Mouse (Mus musculus) activated CD4-positive, CD25-positive, alpha-beta regulatory T cell, adult 4 months (primary cell): ENCODE results near the gene Dleu7. TPM values are rescaled to one million over a fixed set of nuclear protein-coding genes. Genes with fewer than 3 reads are reported as not detected.

ENCODE experiments used
- ATAC-seq: one replicate; pipeline ENCODE4 v1.8.0; 2017
- polyA plus RNA-seq, 2 experiments: library from polyadenylated mRNA; unstranded; fragments of 100-300 nt; shearing (Covaris generic); gene quantifications; one replicate each; pipeline ENCODE4 v1.2.1; 2017

Gene Dleu7
- polyA plus RNA-seq, 2 experiments from 2014 or later = not detected

GRCm38 (mm10) chr14:62282974-62283373 lies 9.9 kb downstream of the Dleu7 start:
- no peak for ATAC-seq

GRCm38 (mm10) chr14:62273604-62274003 lies 19.2 kb downstream of the Dleu7 start:
- ATAC-seq = no peak

DNA sequence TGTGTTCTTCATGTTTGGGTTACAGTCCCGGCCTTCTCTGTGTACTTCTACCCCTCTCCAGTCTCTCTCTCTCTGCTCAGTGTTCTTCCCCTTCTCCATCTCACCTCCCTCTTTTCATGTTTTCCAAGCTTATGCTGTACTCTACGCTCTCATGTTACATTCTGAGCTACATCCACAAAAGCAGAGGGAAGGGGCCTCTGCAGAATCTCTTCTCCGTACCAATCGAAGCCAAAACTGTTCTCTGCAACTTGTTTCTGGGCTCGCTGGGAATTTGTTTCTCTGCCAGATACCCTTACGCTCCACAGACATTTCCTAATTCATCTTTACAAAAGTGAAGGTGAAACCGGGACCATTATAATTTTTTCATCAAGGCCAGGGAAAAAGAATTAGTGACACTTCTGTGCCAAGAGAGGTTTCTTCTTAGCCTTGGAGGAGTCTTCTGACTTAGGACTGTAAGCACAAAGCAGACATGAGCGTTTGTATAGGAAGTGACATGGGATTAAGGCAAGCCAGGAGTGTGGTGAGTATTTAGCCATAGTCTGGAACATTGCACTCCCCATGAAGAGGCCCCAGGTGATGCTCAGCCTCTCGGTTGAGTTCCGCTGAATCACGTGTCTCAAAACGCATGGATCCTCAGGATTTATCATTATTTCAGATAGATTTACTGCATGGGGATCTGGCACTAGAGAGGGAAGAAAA lies 22.0 kb downstream of the Dleu7 start:
- ATAC-seq = no peak

DNA sequence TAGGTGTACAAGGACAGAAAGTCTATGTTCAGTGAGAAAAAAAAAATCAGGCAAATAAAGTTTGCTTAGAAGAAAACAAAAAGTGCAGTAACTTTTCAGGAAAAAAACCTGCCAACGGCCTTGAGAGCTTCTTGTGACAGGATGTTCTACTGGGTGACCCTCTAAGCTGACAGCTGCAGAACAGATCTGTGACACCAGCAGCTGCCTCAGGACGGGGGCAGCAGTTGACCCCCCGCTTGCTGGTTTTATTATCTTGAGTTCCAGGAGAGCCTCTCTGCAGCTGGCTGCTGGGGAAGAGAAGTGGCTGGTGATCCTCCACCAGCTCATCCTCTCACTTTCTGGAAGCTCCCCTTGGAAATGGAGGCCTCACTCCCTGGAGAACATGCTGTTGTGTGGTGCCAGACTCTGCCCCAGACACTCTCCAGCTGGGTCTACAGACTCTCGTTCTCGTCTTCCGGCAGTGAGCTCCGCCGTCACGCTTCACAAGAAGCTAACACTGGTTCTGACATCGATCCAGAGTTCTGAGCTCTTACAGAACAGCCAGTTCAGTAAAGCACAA lies 33.8 kb downstream of the Dleu7 start:
- no peak for ATAC-seq

DNA sequence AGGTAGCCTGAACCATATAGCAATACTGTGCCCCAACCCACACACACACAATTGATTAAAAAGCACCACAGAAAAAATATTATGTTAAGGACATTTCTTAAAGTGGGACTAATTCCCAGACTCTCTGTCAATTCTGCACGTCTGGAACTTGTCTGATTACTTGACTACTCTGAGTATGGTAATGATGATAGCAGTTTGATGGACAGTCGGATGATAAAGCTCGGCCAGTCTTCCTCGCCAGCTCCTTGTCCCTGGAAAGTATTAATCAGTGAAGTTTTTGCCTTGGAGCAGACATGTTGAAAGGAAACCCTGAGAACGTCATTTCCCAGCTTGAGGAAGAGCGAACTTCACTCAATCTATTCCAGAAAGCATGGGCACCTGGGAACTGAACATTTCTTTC lies 34.7 kb downstream of the Dleu7 start:
- no peak for ATAC-seq

GRCm38 (mm10) chr14:62256066-62256465 lies 36.8 kb downstream of the Dleu7 start:
- no peak for ATAC-seq

DNA sequence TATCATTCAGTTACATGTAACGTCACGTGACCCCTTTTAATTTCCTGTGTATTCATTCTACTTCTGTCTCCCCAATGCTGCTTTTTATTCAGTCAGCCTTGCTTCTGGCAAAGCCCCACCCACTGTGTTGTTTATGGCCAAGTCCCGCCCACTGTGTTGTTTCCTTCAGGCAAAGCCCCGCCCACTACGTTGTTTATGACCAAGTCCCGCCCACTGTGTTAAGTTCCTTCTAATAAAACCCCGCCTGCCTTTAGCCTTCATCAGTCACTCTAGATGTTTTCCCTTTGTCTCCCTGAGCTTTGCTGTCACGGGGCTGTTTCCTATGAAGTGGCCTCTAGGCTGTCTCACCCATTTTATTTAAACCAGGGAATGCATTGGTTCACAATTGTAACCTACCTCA lies 38.5 kb downstream of the Dleu7 start:
- ATAC-seq = no peak

- peak; percentile 49 for ATAC-seq
These were observed 40.8 kb downstream of the Dleu7 start for GRCm38 (mm10) chr14:62251999-62252398.

DNA sequence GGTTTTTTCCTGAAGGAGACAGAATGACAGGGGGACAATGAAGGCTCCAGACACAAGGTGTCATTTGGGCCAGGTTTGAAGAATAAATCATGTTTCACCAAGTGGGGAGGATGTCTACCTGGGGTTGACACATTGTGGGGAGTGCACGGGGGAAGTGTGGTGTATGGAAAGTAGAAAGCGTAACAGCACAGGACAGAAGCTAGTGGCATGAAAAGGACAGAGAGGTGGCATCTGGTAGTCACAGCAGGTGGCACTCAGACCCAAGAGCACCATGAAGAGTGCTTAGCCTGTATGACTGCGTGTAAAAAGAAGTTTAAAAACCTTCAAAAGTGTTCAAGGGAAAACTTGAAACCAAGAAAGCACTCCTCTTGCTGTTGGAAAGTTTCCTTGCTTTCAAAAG lies 42.8 kb downstream of the Dleu7 start:
- ATAC-seq = no peak

GRCm38 (mm10) chr14:62249251-62249650 lies 43.6 kb downstream of the Dleu7 start:
- ATAC-seq = no peak

DNA sequence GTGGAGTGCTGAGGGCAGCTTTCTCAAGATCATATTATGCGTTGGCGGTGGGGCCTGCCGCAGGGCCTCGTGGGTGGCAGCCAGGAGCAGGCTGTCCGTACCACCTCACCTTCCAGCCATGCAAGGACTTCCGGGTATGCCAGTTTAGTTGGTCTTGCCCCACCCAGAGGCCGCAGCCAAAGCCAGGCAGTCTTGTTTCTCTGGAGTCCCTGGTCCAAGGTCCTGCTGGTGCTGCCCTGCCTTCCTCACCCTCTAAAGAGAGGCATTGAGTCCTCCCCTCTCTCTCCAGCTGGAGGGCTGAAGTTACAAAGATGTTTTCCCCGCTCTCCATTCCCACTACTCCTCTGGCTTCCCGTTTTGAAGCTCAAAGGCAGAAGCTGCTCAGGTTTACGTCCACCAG lies 44.1 kb downstream of the Dleu7 start:
- no peak for ATAC-seq

DNA sequence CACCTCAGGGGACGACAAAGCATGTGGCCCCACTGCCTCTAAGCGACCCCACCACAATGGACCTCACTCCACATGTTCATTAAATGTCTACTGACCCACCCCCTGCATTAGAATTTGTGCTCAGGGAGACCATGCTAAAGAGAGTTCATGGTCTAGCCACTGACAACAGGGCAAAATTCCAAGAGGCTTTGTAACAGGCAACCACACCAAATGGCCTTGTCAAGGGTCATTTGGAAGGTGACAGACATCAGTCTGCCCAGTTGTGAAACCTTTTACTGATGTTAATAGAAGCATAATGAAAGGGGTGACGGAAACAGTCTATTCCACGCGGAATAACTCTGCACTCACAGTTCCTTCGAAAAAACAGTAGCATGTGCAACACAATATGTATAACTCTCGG lies 44.5 kb downstream of the Dleu7 start:
- no peak for ATAC-seq

- ATAC-seq = no peak
These were observed 47.3 kb downstream of the Dleu7 start for GRCm38 (mm10) chr14:62245557-62245956.

- ATAC-seq = no peak
These were observed 49.3 kb downstream of the Dleu7 start for GRCm38 (mm10) chr14:62243530-62243929.

- ATAC-seq = no peak
These were observed 56.9 kb downstream of the Dleu7 start for GRCm38 (mm10) chr14:62235969-62236368.

- ATAC-seq = no peak
These were observed 57.6 kb downstream of the Dleu7 start for GRCm38 (mm10) chr14:62235214-62235613.

DNA sequence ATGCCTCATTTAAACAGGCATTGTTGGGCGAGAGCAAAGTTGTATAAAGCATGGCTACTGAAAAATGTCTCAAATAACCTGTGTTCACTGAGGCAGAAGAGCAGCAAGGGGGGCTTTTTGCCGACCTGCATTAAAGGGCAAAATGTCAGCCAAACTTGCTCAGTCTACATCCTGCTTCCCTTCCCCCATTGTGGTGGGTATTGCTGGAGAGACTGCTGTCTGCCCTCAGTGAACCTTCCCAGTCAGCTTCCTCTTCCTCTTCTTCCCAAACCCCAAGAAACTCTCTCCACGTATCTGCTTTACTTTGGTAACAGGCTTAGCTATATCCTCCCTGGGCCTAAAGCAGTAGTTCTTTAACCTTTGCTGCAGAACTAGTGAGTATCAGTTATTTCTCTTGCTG lies 61.9 kb downstream of the Dleu7 start:
- no peak for ATAC-seq

- no peak for ATAC-seq
These were observed 65.7 kb downstream of the Dleu7 start for GRCm38 (mm10) chr14:62227101-62227500.

DNA sequence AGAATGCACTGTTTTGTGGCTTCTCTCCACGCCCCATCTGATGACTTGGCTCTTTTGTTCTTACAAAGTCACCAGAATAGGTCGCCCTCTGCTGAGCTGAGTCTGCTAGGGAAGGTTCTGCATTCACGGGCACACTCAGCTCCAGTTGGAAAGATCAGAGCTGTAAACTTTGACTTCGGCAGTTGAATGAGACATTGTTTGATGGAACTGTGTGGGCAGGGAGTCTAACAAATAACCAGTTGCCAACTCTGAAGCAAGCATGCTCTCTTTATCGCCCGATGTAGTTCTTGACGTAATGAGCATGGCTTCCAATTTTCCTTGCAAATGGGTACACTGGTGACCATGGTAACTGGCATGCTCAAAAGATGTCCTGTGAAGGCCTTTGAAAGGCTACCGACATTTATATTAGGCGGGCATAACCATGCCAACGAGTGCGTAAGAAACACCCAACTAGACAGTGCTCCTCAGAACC lies 66.2 kb downstream of the Dleu7 start:
- ATAC-seq = no peak

Other genes starting within 250 kb of the Dleu7 start
- gene Rnaseh2b, start 458 bp downstream of the Dleu7 start, polyA plus RNA-seq = 10 to 100 TPM; 39.6 to 52.2 TPM
- not detected for gene Gucy1b2, start 163.2 kb upstream of the Dleu7 start, polyA plus RNA-seq